Mouse (Mus musculus): ENCODE data around the gene Ece1. TPM values are rescaled to one million over a fixed set of nuclear protein-coding genes. Genes with fewer than 3 reads are reported as not detected.

The Ece1 gene
- polyA plus RNA-seq, 2 experiments: 11.4 to 15.9 TPM

DNA sequence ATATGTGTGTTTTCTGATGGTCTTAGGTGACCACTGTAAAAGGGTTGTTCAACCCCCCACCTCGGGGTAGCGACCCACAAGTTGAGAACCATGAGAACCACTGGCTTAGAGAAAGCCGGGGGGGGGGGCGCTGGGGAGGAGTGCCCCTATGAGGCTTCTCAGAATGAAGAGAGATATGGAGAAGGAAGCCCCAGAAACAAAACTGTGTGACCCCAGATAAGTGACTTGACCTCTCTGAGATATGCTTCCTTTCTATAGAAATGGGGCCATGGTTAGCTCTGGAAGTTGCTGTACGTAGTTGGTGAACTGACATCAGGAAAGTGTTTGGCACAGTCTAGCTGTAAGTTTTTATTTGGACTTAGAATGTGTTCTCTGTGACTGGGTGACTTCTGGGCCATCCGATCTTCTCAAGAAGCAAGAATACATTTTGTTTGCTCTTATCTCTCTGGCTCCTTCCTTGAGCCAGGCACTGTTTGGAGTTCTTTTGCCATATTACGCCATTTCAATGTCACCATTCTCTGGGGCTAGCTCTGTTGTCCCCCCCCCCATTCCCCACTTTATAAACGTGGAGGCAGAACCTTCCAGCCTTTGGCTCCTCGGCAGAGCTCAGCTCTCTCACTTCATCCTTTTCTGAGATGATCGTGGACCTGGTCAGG is 25.4 kb downstream of the Ece1 start:
- no peak overlapping the region for H3K4me3 ChIP-seq (ENCODE audit: insufficient read depth in 1 of 2, low read depth in 2 of 2, low read length in 2 of 2)
- no peak overlapping the region for H3K9ac ChIP-seq (replicated peaks)
- peaks cover 6 to 16% of the 10 kb centered on the region in 2 experiments for H3K4me1 ChIP-seq (replicated peaks; ENCODE audit: control insufficient read depth in 2 of 2, insufficient read depth in 2 of 2, low read length in 1 of 2)
- ATAC-seq (ENCODE audit: insufficient read depth) (no peak), DNase-seq (ENCODE audit: low read depth in 3 of 3, low spot score in 3 of 3) (no peak)
- peak overlapping the region; percentile 20; the same call in 1 of the 2 replicates for H3K4me2 ChIP-seq (ENCODE audit: low read depth)
- no peaks in the 10 kb centered on the region for H3K9me3 ChIP-seq (ENCODE audit: control insufficient read depth, low read length)
- 42% methylated on average over 10 of the region's 10 CpGs for WGBS (ENCODE audit: insufficient replicate concordance)
- no peaks in the 10 kb centered on the region for H3K27me3 ChIP-seq (ENCODE audit: control insufficient read depth, insufficient read depth, low read length)
- TF ChIP-seq CTCF (IDR thresholded peaks at IDR 0.05; ENCODE audit: low read depth): no peak
- no peak for TF ChIP-seq EP300 (IDR thresholded peaks at IDR 0.05; ENCODE audit: low read depth)
- no peaks in the 10 kb centered on the region for H3K36me3 ChIP-seq (replicated peaks; ENCODE audit: control insufficient read depth, insufficient read depth, low read depth)
- H3K27ac ChIP-seq: no peak overlapping the region

GRCm38 (mm10) chr4:137887993-137888388 is 26.0 kb downstream of the Ece1 start:
- Histone ChIP-seq H3K4me1 (replicated peaks; ENCODE audit: control insufficient read depth in 2 of 2, insufficient read depth in 2 of 2, low read length in 1 of 2) (peaks cover 6 to 16% of the 10 kb centered on the region in 2 experiments), H3K27ac (no peak overlapping the region), H3K36me3 (replicated peaks; ENCODE audit: control insufficient read depth, insufficient read depth, low read depth) (no peaks in the 10 kb centered on the region), H3K4me3 (ENCODE audit: insufficient read depth in 1 of 2, low read depth in 2 of 2, low read length in 2 of 2) (no peak overlapping the region), H3K4me2 (ENCODE audit: low read depth) (no peak overlapping the region; the same call in 1 of the 2 replicates), H3K9ac (replicated peaks) (no peak overlapping the region), H3K9me3 (ENCODE audit: control insufficient read depth, low read length) (no peaks in the 10 kb centered on the region), H3K27me3 (ENCODE audit: control insufficient read depth, insufficient read depth, low read length) (no peaks in the 10 kb centered on the region)
- ATAC-seq (ENCODE audit: insufficient read depth): no peak
- no peak for TF ChIP-seq CTCF (IDR thresholded peaks at IDR 0.05; ENCODE audit: low read depth)
- TF ChIP-seq EP300 (IDR thresholded peaks at IDR 0.05; ENCODE audit: low read depth): no peak
- no peak for DNase-seq (ENCODE audit: low read depth in 3 of 3, low spot score in 3 of 3)
- WGBS (ENCODE audit: insufficient replicate concordance): 63% methylated on average over 8 of the region's 8 CpGs

GRCm38 (mm10) chr4:137890596-137890995 is 28.6 kb downstream of the Ece1 start:
- TF ChIP-seq EP300 (IDR thresholded peaks at IDR 0.05; ENCODE audit: low read depth) (no peak), CTCF (IDR thresholded peaks at IDR 0.05; ENCODE audit: low read depth) (peak; percentile 46)
- DNase-seq (ENCODE audit: low read depth in 3 of 3, low spot score in 3 of 3) (peak in 1 of 3 experiments; percentile 32), ATAC-seq (ENCODE audit: insufficient read depth) (no peak)
- Histone ChIP-seq H3K9ac (replicated peaks) (no peak overlapping the region), H3K27me3 (ENCODE audit: control insufficient read depth, insufficient read depth, low read length) (no peaks in the 10 kb centered on the region), H3K4me2 (ENCODE audit: low read depth) (no peak overlapping the region), H3K4me3 (ENCODE audit: insufficient read depth in 1 of 2, low read depth in 2 of 2, low read length in 2 of 2) (no peak overlapping the region), H3K9me3 (ENCODE audit: control insufficient read depth, low read length) (no peaks in the 10 kb centered on the region), H3K4me1 (replicated peaks; ENCODE audit: control insufficient read depth in 2 of 2, insufficient read depth in 2 of 2, low read length in 1 of 2) (peaks cover 6 to 14% of the 10 kb centered on the region in 2 experiments), H3K27ac (no peak overlapping the region), H3K36me3 (replicated peaks; ENCODE audit: control insufficient read depth, insufficient read depth, low read depth) (no peaks in the 10 kb centered on the region)
- 36% methylated on average over 4 of the region's 4 CpGs for WGBS (ENCODE audit: insufficient replicate concordance)

DNA sequence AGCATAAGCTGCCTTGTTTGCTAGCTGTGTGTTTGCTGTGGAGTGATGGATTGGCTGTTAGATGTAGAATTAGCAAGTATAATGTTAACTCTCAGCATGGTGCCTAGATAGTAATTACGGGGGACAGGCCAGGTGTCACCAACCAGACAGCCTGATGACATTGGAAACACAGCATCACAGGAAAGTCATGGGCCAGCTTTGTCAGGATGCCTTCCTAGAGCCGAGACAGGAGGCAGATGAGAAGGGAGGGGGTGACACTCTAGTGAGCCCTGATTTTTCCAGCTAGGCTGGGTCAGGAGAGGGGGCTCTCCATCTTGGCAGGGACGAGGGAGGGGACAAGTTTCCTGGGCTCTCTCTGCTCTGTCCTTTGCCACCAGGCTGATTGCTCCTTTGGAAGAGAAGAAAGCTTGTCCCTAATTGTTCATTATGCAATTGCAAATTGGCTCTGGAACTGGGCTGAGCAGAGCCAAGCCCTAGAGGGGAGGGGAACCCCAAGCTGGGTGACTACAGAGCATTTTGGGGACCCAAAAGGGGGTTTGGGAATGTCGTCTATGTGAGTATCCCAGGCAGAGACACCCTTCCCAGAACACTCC is 29.6 kb downstream of the Ece1 start:
- Histone ChIP-seq H3K4me3 (ENCODE audit: insufficient read depth in 1 of 2, low read depth in 2 of 2, low read length in 2 of 2) (no peak overlapping the region), H3K9ac (replicated peaks) (no peak overlapping the region), H3K9me3 (ENCODE audit: control insufficient read depth, low read length) (no peaks in the 10 kb centered on the region), H3K4me2 (ENCODE audit: low read depth) (no peak overlapping the region), H3K27me3 (ENCODE audit: control insufficient read depth, insufficient read depth, low read length) (no peaks in the 10 kb centered on the region), H3K4me1 (replicated peaks; ENCODE audit: control insufficient read depth in 2 of 2, insufficient read depth in 2 of 2, low read length in 1 of 2) (peaks cover 6 to 14% of the 10 kb centered on the region in 2 experiments), H3K27ac (no peak overlapping the region), H3K36me3 (replicated peaks; ENCODE audit: control insufficient read depth, insufficient read depth, low read depth) (no peaks in the 10 kb centered on the region)
- no peak for DNase-seq (ENCODE audit: low read depth in 3 of 3, low spot score in 3 of 3)
- 43% methylated on average over 4 of the region's 4 CpGs for WGBS (ENCODE audit: insufficient replicate concordance)
- no peak for ATAC-seq (ENCODE audit: insufficient read depth)
- no peak for TF ChIP-seq EP300 (IDR thresholded peaks at IDR 0.05; ENCODE audit: low read depth)
- no peak for TF ChIP-seq CTCF (IDR thresholded peaks at IDR 0.05; ENCODE audit: low read depth)

GRCm38 (mm10) chr4:137892713-137893242 is 30.7 kb downstream of the Ece1 start:
- 20% methylated on average over 11 of the region's 11 CpGs for WGBS (ENCODE audit: insufficient replicate concordance)
- DNase-seq (ENCODE audit: low read depth in 3 of 3, low spot score in 3 of 3) (no peak), ATAC-seq (ENCODE audit: insufficient read depth) (no peak)
- no peaks in the 10 kb centered on the region for H3K27me3 ChIP-seq (ENCODE audit: control insufficient read depth, insufficient read depth, low read length)
- no peak overlapping the region for H3K27ac ChIP-seq
- H3K4me2 ChIP-seq (ENCODE audit: low read depth): no peak overlapping the region
- H3K36me3 ChIP-seq (replicated peaks; ENCODE audit: control insufficient read depth, insufficient read depth, low read depth): no peaks in the 10 kb centered on the region
- no peak overlapping the region for H3K4me3 ChIP-seq (ENCODE audit: insufficient read depth in 1 of 2, low read depth in 2 of 2, low read length in 2 of 2)
- H3K4me1 ChIP-seq (replicated peaks; ENCODE audit: control insufficient read depth in 2 of 2, insufficient read depth in 2 of 2, low read length in 1 of 2): peaks cover 3 to 6% of the 10 kb centered on the region in 2 experiments
- no peak overlapping the region for H3K9ac ChIP-seq (replicated peaks)
- H3K9me3 ChIP-seq (ENCODE audit: control insufficient read depth, low read length): no peaks in the 10 kb centered on the region
- TF ChIP-seq EP300 (IDR thresholded peaks at IDR 0.05; ENCODE audit: low read depth): no peak
- TF ChIP-seq CTCF (IDR thresholded peaks at IDR 0.05; ENCODE audit: low read depth): no peak
